Mouse (Mus musculus): ENCODE data around the gene Pak6. TPM values are rescaled to one million over a fixed set of nuclear protein-coding genes. Genes with fewer than 3 reads are reported as not detected.

Pak6 gene
- polyA plus RNA-seq, 1 experiment from 2014 or later, result 1.6 TPM

DNA sequence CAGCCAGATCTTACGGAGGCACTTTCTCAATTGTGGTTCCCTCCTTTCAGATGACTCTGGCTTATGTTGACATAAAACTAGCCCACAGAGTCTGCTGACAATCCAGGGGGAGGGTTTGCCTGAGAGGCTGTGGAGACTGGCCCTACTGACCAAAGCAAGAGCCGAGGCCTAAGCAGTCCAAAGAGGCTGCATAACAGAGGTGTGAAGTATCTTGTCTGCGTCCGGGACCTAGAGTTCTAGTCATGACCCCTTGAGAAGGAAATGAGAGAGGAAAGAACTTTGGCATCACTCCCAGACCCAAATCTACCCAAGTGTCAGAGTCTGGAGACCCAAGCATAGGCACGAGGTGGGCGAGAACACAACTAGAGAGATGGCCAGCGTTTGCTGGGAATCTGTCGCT, 23.6 kb downstream of the Pak6 start:
- no peaks in the 10 kb centered on the region for H3K4me1 ChIP-seq (ENCODE audit: control insufficient read depth, insufficient read depth, low read length)
- no peak overlapping the region for H3K9ac ChIP-seq (ENCODE audit: low read length)
- no peak overlapping the region for H3K4me2 ChIP-seq (ENCODE audit: low read depth)
- no peaks in the 10 kb centered on the region for H3K9me3 ChIP-seq (ENCODE audit: control insufficient read depth, low read length)
- no peaks in the 10 kb centered on the region for H3K36me3 ChIP-seq (ENCODE audit: control insufficient read depth, insufficient read depth, low read length)
- ATAC-seq (ENCODE audit: insufficient read depth, low FRiP score, low TSS enrichment) (no peak), DNase-seq (ENCODE audit: low spot score) (no peak)
- no peak overlapping the region for H3K4me3 ChIP-seq (ENCODE audit: low read depth, low read length)
- no peaks in the 10 kb centered on the region for H3K27me3 ChIP-seq (ENCODE audit: control insufficient read depth, insufficient read depth, low read length)
- no peak overlapping the region for H3K27ac ChIP-seq (ENCODE audit: low read depth, low read length)
- 77% methylated on average over 8 of the region's 8 CpGs for WGBS

DNA sequence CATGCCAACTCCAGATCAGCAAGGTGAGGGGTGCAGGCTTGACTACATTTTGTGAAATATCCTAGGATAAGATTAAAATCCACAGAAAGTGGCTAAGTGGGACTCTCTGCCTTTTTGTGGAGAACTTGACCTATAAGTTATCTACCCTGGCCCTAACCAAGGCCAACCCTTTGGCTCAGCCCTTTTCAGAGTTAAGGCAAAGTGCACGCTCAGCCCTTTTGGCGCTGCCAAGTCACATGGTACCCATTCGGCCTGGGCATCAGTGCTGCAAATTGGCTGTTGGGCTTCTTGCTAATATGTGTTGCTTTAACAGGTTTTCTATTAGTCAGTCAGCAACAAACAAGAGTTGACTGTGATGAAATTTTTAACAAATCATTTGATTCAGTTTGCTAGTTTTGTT, 24.7 kb downstream of the Pak6 start:
- WGBS, result 93% methylated on average over 3 of the region's 3 CpGs
- no peak for ATAC-seq (ENCODE audit: insufficient read depth, low FRiP score, low TSS enrichment)
- Histone ChIP-seq H3K4me2 (ENCODE audit: low read depth) (no peak overlapping the region), H3K4me3 (ENCODE audit: low read depth, low read length) (no peak overlapping the region), H3K36me3 (ENCODE audit: control insufficient read depth, insufficient read depth, low read length) (no peaks in the 10 kb centered on the region), H3K9me3 (ENCODE audit: control insufficient read depth, low read length) (no peaks in the 10 kb centered on the region), H3K4me1 (ENCODE audit: control insufficient read depth, insufficient read depth, low read length) (no peaks in the 10 kb centered on the region), H3K27me3 (ENCODE audit: control insufficient read depth, insufficient read depth, low read length) (no peaks in the 10 kb centered on the region), H3K9ac (ENCODE audit: low read length) (no peak overlapping the region), H3K27ac (ENCODE audit: low read depth, low read length) (no peak overlapping the region)
- no peak for DNase-seq (ENCODE audit: low spot score)

GRCm38 (mm10) chr2:118689875-118690274, 26.8 kb downstream of the Pak6 start:
- no peak overlapping the region for H3K9ac ChIP-seq (ENCODE audit: low read length)
- DNase-seq (ENCODE audit: low spot score) (no peak), ATAC-seq (ENCODE audit: insufficient read depth, low FRiP score, low TSS enrichment) (no peak)
- H3K27me3 ChIP-seq (ENCODE audit: control insufficient read depth, insufficient read depth, low read length), result no peaks in the 10 kb centered on the region
- no peaks in the 10 kb centered on the region for H3K4me1 ChIP-seq (ENCODE audit: control insufficient read depth, insufficient read depth, low read length)
- no peaks in the 10 kb centered on the region for H3K9me3 ChIP-seq (ENCODE audit: control insufficient read depth, low read length)
- no peak overlapping the region for H3K4me2 ChIP-seq (ENCODE audit: low read depth)
- H3K27ac ChIP-seq (ENCODE audit: low read depth, low read length), result no peak overlapping the region
- H3K36me3 ChIP-seq (ENCODE audit: control insufficient read depth, insufficient read depth, low read length), result no peaks in the 10 kb centered on the region
- no peak overlapping the region for H3K4me3 ChIP-seq (ENCODE audit: low read depth, low read length)
- 73% methylated on average over 10 of the region's 10 CpGs for WGBS

DNA sequence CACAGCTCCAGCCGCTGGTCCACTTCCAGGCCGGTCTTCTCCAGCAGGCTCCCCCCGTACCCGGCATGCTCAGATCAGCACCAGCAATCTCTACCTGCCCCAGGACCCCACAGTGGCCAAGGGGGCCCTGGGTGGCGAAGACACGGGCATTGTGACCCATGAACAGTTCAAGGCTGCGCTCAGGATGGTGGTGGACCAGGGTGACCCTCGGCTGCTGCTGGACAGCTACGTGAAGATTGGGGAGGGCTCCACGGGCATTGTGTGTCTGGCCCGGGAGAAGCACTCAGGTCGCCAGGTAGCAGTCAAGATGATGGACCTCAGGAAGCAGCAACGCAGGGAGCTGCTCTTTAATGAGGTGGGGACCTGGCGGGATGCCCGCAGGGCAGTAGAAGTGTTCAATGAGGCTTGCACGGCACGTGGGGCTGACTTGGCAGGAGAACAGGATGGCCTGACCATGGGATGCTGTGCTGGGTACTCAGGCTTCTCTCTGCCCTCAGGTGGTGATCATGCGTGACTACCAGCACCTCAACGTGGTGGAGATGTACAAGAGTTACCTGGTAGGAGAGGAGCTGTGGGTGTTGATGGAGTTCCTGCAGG, 30.4 kb downstream of the Pak6 start:
- Histone ChIP-seq H3K36me3 (ENCODE audit: control insufficient read depth, insufficient read depth, low read length) (no peaks in the 10 kb centered on the region), H3K4me2 (ENCODE audit: low read depth) (no peak overlapping the region), H3K27me3 (ENCODE audit: control insufficient read depth, insufficient read depth, low read length) (peaks cover 22% of the 10 kb centered on the region), H3K4me3 (ENCODE audit: low read depth, low read length) (no peak overlapping the region), H3K4me1 (ENCODE audit: control insufficient read depth, insufficient read depth, low read length) (no peaks in the 10 kb centered on the region), H3K9me3 (ENCODE audit: control insufficient read depth, low read length) (no peaks in the 10 kb centered on the region), H3K9ac (ENCODE audit: low read length) (no peak overlapping the region), H3K27ac (ENCODE audit: low read depth, low read length) (no peak overlapping the region)
- ATAC-seq (ENCODE audit: insufficient read depth, low FRiP score, low TSS enrichment) (no peak), DNase-seq (ENCODE audit: low spot score) (no peak)
- WGBS, result 85% methylated on average over 19 of the region's 19 CpGs

DNA sequence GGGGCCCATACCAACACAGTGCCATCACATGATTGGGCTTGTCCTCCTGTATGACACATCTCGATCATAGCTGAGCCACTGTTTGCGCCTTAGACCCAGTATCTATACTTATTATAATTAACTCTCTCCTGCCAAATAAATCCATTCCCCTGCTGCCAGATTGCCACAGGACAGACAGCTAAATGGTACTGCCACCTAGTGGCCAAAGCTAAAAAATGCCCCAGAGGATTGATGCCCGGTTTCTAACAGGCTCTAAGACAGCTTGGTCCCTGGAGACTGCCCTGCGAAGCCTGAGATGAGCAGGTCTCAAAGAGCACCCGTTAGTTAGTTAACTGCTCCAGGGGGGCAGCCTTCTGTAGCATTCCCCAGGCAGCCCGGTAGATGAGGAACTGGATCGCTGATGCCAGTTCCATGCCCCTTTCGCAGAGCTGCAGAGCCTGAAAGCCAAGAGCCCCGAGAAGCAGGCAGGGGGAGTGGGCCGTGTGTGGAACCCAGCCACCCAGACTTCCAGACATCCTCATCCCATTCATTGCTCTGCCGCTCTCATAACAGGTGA, 32.7 kb downstream of the Pak6 start:
- H3K4me2 ChIP-seq (ENCODE audit: low read depth), result no peak overlapping the region
- WGBS, result 36% methylated on average over 11 of the region's 11 CpGs
- ATAC-seq (ENCODE audit: insufficient read depth, low FRiP score, low TSS enrichment), result no peak
- no peak overlapping the region for H3K9ac ChIP-seq (ENCODE audit: low read length)
- H3K4me1 ChIP-seq (ENCODE audit: control insufficient read depth, insufficient read depth, low read length), result peaks cover 6% of the 10 kb centered on the region
- no peaks in the 10 kb centered on the region for H3K36me3 ChIP-seq (ENCODE audit: control insufficient read depth, insufficient read depth, low read length)
- H3K4me3 ChIP-seq (ENCODE audit: low read depth, low read length), result no peak overlapping the region
- peaks cover 37% of the 10 kb centered on the region for H3K27me3 ChIP-seq (ENCODE audit: control insufficient read depth, insufficient read depth, low read length)
- no peak overlapping the region for H3K27ac ChIP-seq (ENCODE audit: low read depth, low read length)
- peak; percentile 59 for DNase-seq (ENCODE audit: low spot score)
- H3K9me3 ChIP-seq (ENCODE audit: control insufficient read depth, low read length), result no peaks in the 10 kb centered on the region

DNA sequence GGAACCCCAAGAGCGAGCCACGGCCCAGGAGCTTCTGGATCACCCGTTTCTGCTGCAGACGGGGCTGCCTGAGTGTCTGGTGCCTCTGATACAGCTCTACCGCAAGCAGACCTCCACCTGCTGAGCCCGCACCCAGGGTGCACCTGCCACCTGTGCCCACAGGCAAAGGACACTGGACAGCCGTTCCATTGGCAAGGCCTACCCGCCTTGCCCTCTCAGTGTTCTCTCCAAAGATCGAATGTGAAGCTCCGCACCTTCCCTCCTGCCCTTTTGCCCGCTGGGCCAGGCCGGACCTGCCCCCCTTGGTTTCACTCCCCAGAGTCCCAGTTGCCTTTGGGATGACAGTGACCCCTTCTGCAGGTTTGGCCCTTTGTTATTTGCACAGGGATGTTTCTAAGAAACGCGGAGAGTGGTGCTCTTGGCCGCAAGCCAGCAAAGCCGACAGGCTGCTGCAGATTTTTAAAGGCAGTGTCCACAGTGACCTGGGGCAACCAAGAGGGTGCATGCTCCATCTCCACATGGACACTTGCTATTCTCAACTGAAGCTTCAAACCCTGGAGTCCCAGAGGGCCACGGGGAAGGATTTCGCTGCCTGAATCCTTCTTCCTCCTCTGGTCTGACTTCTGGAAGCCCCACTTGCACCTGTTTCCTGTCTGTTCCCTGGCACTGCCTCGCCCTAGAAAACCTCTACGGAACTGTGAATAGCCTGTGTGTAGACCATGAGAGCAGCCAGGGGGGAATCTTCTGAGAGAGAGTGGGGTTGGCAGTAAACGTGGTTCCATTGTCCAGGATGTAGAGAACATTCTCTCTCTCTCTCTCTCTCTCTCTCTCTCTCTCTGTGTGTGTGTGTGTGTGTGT, 33.6 kb downstream of the Pak6 start:
- Histone ChIP-seq H3K27ac (ENCODE audit: low read depth, low read length) (no peak overlapping the region), H3K27me3 (ENCODE audit: control insufficient read depth, insufficient read depth, low read length) (peaks cover 47% of the 10 kb centered on the region), H3K4me2 (ENCODE audit: low read depth) (no peak overlapping the region), H3K4me1 (ENCODE audit: control insufficient read depth, insufficient read depth, low read length) (peaks cover 11% of the 10 kb centered on the region), H3K9me3 (ENCODE audit: control insufficient read depth, low read length) (no peaks in the 10 kb centered on the region), H3K36me3 (ENCODE audit: control insufficient read depth, insufficient read depth, low read length) (no peaks in the 10 kb centered on the region), H3K4me3 (ENCODE audit: low read depth, low read length) (no peak overlapping the region), H3K9ac (ENCODE audit: low read length) (no peak overlapping the region)
- no peak for DNase-seq (ENCODE audit: low spot score)
- ATAC-seq (ENCODE audit: insufficient read depth, low FRiP score, low TSS enrichment), result no peak
- 46% methylated on average over 21 of the region's 21 CpGs for WGBS

- H3K4me1 ChIP-seq (ENCODE audit: control insufficient read depth, insufficient read depth, low read length), result peaks cover 11% of the 10 kb centered on the region
- H3K4me3 ChIP-seq (ENCODE audit: low read depth, low read length), result no peak overlapping the region
- H3K27me3 ChIP-seq (ENCODE audit: control insufficient read depth, insufficient read depth, low read length), result peaks cover 54% of the 10 kb centered on the region
- H3K4me2 ChIP-seq (ENCODE audit: low read depth), result no peak overlapping the region
- ATAC-seq (ENCODE audit: insufficient read depth, low FRiP score, low TSS enrichment), result no peak
- DNase-seq (ENCODE audit: low spot score), result no peak
- H3K27ac ChIP-seq (ENCODE audit: low read depth, low read length), result no peak overlapping the region
- H3K9ac ChIP-seq (ENCODE audit: low read length), result no peak overlapping the region
- H3K36me3 ChIP-seq (ENCODE audit: control insufficient read depth, insufficient read depth, low read length), result no peaks in the 10 kb centered on the region
- 34% methylated on average over 5 of the region's 5 CpGs for WGBS
- no peaks in the 10 kb centered on the region for H3K9me3 ChIP-seq (ENCODE audit: control insufficient read depth, low read length)
Observed at GRCm38 (mm10) chr2:118697311-118697877, 34.3 kb downstream of the Pak6 start.

GRCm38 (mm10) chr2:118697955-118698354, 34.9 kb downstream of the Pak6 start:
- WGBS, result 43% methylated on average over 7 of the region's 7 CpGs
- Histone ChIP-seq H3K9ac (ENCODE audit: low read length) (no peak overlapping the region), H3K4me3 (ENCODE audit: low read depth, low read length) (no peak overlapping the region), H3K4me2 (ENCODE audit: low read depth) (no peak overlapping the region), H3K36me3 (ENCODE audit: control insufficient read depth, insufficient read depth, low read length) (no peaks in the 10 kb centered on the region), H3K27me3 (ENCODE audit: control insufficient read depth, insufficient read depth, low read length) (peaks cover 59% of the 10 kb centered on the region), H3K4me1 (ENCODE audit: control insufficient read depth, insufficient read depth, low read length) (peaks cover 11% of the 10 kb centered on the region), H3K9me3 (ENCODE audit: control insufficient read depth, low read length) (no peaks in the 10 kb centered on the region), H3K27ac (ENCODE audit: low read depth, low read length) (no peak overlapping the region)
- DNase-seq (ENCODE audit: low spot score) (no peak), ATAC-seq (ENCODE audit: insufficient read depth, low FRiP score, low TSS enrichment) (no peak)
